Mouse (Mus musculus) lung, adult 10 weeks (tissue): ENCODE measurements around the gene Dctpp1. TPM values are rescaled to one million over a fixed set of nuclear protein-coding genes. Genes with fewer than 3 reads are reported as not detected.

Source experiments
- polyA plus RNA-seq: library from polyadenylated mRNA; stranded (reverse); fragments of 350-450 nt; fragmentation: Illumina TruSeq; extraction: RNeasy Lipid Tissue Mini Kit (QIAGEN cat#74804); gene quantifications from one replicate; pipeline ENCODE4 v1.2.3, GENCODE M21; 2014; ENCODE audit warnings: low read depth, low replicate concordance; ENCODE audit not compliant: insufficient read depth

Dctpp1 gene
- 29.4 TPM for polyA plus RNA-seq

DNA sequence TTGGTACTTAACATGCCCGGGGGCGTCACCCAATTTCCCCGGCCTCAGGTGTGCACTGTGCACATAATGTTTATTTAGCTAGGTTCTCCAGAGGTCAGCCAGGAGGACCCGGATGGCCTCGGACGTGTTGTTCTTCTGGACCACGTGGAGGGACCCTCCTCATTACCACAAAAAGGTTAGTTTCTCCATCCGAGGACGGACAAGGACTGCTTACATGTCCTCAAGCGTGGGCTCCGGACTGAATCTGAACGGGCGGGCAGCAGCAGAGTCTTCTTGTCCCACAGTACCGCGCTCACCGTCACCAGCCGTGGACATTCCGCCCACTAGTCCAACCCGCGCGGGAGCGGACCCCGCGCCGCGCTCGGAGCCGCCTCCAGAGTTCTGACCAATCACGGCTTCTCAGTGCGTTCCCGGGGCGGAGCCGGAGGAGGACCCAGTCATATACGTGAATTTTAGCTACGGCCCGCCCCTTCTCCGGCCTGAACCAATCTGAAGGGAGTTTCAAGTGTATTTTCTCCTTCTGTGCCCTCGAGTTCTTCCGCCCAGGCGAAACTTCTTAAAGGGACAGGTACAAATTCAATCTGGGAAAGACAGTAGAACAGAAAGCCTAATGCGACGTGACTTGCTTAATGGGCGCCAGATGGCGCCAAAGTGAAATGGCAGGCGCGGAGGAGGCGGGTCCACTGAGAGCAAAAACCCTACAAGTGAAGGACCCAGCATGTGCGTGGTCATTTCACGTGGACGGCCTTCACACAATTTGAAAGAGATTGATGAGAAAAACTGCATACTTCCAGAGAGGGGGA lies at the start of gene Dctpp1:
Dctpp1 (minus strand) TSS at position 401 of the 803 bp plus-strand sequence.

DNA sequence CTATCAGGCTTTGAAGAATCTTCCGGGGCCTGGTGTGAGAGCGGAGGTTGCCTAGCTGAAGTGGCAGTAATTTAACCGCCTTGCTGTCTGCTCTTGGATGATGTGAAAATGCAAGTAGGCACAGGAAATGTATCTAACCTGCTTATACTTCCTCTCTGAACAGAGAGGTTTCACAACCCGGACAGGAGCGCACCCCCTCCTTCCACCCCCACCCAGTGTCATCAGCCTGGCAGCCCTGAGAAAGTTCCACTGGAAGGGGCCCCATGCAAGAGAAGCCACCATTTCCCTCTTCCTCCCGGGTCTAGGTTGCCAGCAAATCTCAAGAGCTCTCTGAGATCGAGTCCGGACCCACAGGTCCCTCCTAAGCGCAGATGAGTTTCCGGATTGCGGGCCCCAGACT lies 35.6 kb upstream of the Dctpp1 start, which contains the start of gene Itgal:
Itgal (plus strand) TSS at position 163 of the 400 bp plus-strand sequence.

DNA sequence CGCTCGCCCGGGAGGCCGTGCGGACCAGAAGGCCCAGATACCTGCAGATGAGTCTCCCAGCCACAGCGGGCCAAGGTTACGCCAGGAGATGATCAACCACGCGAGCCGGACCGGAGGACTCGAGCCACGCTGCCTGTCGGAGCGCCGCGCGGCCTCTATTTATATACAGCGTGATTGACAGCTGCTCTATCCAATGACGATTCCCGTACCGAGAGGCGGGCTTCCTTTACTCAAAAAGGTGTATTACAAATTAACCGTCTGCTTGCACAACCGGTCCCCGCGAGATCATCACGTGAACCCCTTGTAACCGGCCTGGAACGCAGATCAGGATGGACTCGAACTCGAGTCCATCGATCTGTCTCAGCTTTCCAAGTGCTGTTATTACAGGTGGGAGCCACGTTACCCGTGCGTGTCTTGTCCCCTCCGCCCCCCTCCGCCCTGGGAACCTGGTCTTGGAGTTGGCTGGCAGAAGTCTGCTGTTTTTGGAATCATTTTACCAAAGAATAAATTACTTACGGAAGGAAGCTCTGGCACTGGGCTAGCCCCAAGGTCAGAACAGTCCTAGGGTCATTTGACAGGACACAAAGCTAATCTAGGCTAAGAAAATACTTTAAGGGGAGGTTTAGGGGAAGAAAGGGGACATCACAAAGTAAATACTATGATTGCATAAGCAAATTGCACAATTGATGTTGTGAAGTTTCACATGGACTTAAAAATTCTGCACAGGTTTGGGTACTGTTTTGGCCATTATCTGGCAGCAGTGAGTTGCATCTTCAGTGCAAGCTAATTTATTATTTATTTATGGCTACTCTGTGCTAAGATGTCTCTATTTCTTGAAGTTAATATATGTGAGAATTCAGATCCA lies 13.6 kb upstream of the Dctpp1 start, which contains the start of gene Sephs2:
Sephs2 (minus strand) TSS at position 131 of the 865 bp plus-strand sequence.

DNA sequence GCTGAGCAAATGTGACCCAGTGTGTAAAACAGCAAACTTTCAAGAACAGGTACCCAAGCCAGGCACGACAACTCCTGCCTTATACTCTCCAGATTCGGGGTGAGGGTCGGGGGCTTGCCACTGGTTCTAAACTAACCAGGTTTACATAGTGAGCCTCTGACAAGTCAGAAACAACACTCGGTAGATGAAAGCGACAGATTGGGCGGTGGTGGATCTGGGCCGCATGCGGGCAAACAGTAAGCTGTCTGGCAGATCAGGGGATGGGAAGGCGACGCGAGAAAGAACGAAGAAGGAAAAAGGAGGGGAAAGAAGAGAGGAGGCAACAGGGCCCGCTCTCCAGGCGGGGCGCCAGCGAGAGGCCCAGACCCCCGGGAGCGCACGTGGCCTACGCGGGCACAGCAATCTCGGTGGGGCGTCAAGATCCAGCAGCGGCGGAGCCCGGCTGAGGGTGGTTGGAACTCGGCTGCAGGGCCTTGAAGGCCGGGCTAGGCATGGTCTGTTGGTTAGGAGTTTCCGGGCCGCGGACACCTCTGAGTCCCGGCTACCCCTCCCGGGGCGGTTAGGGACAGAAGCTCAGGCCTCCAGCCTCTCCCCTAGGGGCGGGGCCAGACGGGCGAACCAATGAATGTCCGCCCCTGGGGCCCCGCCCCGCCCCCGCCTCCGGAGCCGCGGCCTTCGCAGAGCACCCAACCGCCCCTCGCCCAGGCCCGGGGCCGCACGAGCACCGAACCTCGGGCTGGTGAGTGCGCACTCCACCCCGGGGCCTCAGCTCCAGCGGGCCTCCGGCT lies 16.4 kb downstream of the Dctpp1 start, which contains the start of gene Zfp771:
Zfp771 (plus strand) TSS at position 405 of the 788 bp plus-strand sequence.

DNA sequence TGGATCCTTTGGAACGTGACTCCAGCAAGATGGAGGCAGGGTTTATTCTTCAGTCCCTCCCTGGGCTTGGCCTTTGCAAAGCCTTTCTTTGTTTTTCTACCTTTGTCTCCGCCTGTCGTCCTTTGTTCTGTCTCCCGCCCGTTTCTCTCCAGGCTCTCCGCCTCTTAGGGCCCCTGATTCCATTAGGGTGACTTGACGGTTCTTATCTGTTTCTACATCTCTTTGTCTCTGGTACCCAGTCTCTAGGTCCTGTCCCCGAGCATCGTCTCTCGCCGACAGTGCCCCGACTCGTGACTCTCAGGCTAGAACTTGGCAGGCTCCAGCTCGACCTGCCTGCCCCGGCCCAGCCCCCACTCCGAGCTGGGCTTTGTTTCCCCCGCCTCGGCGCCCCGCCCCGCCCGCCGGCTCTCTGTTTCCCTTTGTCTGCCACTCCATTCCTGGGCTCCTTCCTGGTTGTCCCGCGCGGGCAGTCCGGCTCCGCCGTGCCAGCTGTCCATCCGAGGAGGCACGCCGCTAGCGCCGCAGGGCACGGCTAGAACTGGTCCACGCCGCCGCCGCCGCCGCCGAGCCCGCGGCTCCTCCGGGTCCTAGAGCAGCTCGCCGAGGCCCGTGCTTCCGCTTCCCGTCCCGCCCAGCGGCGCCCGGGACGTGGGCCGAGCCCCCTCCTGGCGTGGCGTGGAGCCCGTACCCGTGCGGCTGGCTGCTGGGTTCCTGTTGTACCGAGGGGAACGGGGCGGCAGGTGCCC lies 27.7 kb downstream of the Dctpp1 start, which contains the start of the genes Zfp553 and Sept1:
Zfp553 (plus strand) TSS at position 440 of the 746 bp plus-strand sequence.
Sept1 (minus strand) TSS at position 509 of the 746 bp plus-strand sequence.

DNA sequence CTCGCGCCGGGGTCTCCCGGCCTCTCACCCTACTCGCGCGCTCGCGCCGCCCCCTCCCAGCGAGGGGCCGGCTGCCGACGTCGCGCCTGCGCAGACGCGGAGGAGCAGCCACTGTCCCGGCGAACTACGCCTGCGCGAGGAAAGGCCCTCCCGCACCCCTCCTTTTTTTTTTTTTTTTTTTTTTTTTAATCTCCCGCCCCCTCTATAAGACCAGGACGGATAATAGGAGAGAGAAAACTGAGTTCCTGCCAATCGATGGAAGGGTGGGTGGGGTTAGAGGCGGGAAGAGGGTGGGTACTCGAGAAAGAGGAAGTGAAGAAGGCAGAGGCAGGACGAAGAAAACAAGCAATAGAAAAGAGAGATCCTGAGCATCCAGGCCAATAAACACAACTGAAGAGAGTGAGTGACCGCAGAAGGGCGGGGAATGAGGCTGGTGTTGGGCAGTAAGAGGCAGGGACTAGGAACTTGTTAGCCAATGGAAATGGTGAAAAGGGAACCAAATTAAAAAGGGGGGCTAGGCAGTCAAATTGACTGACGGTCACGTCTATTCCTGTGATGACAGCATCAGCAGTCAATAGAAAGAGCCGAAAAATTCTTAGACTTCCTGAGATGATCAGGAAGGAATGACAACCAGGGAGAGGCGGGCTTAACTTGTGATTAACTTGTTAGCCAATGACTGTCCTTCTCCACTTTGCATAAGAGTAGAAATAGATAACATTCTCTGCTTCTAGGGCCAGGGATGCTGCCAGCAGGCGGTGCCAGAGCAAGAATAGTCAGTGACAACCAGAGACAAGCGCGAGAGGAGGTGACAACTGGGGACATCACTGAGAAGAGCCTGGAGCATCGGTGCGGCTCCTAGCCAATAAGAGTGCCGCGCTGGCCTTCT lies 51.7 kb downstream of the Dctpp1 start, which contains the start of gene Mylpf:
Mylpf (plus strand) TSS at position 338 of the 886 bp plus-strand sequence.

DNA sequence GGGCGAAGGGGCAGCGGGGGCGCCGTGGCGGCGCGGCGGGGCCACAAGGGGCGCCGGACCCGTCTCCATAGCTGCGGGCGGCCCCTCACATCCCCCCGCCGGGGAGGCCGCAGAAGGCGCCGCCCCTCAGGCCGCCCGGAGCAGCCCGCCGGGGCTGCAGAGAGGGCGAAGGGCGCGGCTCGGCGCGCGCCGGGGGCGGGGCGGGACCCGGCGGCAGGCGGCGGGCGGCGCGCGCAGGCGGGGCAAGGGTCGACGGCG lies 52.3 kb downstream of the Dctpp1 start, which contains the start of gene Tbc1d10b:
Tbc1d10b (minus strand) TSS at position 174 of the 258 bp plus-strand sequence.

Other genes starting within 250 kb of the Dctpp1 start
- 46.3 TPM for gene Mvp, start 246.1 kb downstream of the Dctpp1 start, polyA plus RNA-seq
- not detected for gene Pagr1b, start 244.2 kb downstream of the Dctpp1 start, polyA plus RNA-seq
- gene Pagr1a, start 243.4 kb downstream of the Dctpp1 start, polyA plus RNA-seq, result 10.9 TPM
- gene Gm42742, start 239.6 kb downstream of the Dctpp1 start, polyA plus RNA-seq, result 24.7 TPM
- gene Prrt2, start 239.5 kb downstream of the Dctpp1 start, polyA plus RNA-seq, result 0.74 TPM
- gene Maz, start 233.7 kb downstream of the Dctpp1 start, polyA plus RNA-seq, result 57.2 TPM
- gene Kif22, start 218.2 kb downstream of the Dctpp1 start, polyA plus RNA-seq, result 0.95 TPM
- gene Zg16, start 173.4 kb downstream of the Dctpp1 start, polyA plus RNA-seq, result not detected
- 23.2 TPM for gene AI467606, start 169.3 kb downstream of the Dctpp1 start, polyA plus RNA-seq
- gene Qprt, start 138.5 kb downstream of the Dctpp1 start, polyA plus RNA-seq, result 0.22 TPM
- gene Spn, start 122.9 kb downstream of the Dctpp1 start, polyA plus RNA-seq, result 10.0 TPM
- 33.6 TPM for gene Cd2bp2, start 64.7 kb downstream of the Dctpp1 start, polyA plus RNA-seq
- 16.9 TPM for gene Tbc1d10b, start 52.2 kb downstream of the Dctpp1 start, polyA plus RNA-seq
- gene Mylpf, start 51.8 kb downstream of the Dctpp1 start, polyA plus RNA-seq, result 4.2 TPM
- 5.6 TPM for gene Zfp553, start 27.6 kb downstream of the Dctpp1 start, polyA plus RNA-seq
- gene Sept1, start 27.6 kb downstream of the Dctpp1 start, polyA plus RNA-seq, result 23.5 TPM
- gene Zfp771, start 16.4 kb downstream of the Dctpp1 start, polyA plus RNA-seq, result 10.4 TPM
- gene Sephs2, start 13.3 kb upstream of the Dctpp1 start, polyA plus RNA-seq, result 23.5 TPM
- 12.3 TPM for gene Itgal, start 35.6 kb upstream of the Dctpp1 start, polyA plus RNA-seq
- gene Zfp768, start 84.9 kb upstream of the Dctpp1 start, polyA plus RNA-seq, result 12.4 TPM
- 6.3 TPM for gene Zfp747, start 115.3 kb upstream of the Dctpp1 start, polyA plus RNA-seq
- 2.7 TPM for gene 9130019O22Rik, start 126.5 kb upstream of the Dctpp1 start, polyA plus RNA-seq
- gene E430018J23Rik, start 132.9 kb upstream of the Dctpp1 start, polyA plus RNA-seq, result 3.5 TPM
- gene Zfp764, start 146.1 kb upstream of the Dctpp1 start, polyA plus RNA-seq, result 7.3 TPM
- gene Zfp688, start 161.4 kb upstream of the Dctpp1 start, polyA plus RNA-seq, result 11.8 TPM
- gene Zfp689, start 188.4 kb upstream of the Dctpp1 start, polyA plus RNA-seq, result 1.7 TPM
- gene Prr14, start 198.9 kb upstream of the Dctpp1 start, polyA plus RNA-seq, result 32.8 TPM
- gene Fbrs, start 218.5 kb upstream of the Dctpp1 start, polyA plus RNA-seq, result 24.3 TPM